Mouse (Mus musculus) liver, adult 2 months (tissue): Measurements from ENCODE around the gene Ddx4.

Experiments
- CTCF ChIP-seq: fragments of 200-500 bp; IDR thresholded peaks from 2 replicates; pipeline ENCODE4 v1.5.1; 2011; ENCODE audit warnings: low read depth, low read length, control low read depth
- POLR2A ChIP-seq: fragments of 200-500 bp; IDR thresholded peaks from 2 replicates; pipeline ENCODE4 v1.6.1; 2011; ENCODE audit warnings: low read length, control low read depth; ENCODE audit not compliant: insufficient read depth; ENCODE audit errors: extremely low read depth

DNA sequence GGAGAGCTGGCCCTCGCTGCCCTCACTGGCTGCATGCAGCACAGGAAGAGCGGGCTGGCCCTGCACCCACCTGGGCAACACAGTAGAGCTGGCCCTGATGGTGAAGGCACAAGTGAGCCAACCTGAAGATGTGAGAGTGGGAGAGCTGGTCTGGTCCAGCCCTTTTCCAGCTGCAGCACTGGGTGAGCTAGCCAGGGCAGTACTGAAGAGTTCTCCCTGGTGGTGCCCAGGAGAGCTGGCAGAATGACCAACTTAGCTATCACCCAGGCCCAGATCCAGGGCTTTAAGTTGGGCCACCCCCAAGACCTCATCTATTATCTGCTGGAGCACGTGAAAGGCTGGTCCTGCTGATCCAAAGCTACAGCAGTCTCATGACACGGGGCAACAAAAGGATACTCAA is 13.2 kb downstream of the Ddx4 start:
- TF ChIP-seq CTCF: no peak
- TF ChIP-seq POLR2A: no peak
